Mouse (Mus musculus): ENCODE measurements around the gene Abl2.

DNA sequence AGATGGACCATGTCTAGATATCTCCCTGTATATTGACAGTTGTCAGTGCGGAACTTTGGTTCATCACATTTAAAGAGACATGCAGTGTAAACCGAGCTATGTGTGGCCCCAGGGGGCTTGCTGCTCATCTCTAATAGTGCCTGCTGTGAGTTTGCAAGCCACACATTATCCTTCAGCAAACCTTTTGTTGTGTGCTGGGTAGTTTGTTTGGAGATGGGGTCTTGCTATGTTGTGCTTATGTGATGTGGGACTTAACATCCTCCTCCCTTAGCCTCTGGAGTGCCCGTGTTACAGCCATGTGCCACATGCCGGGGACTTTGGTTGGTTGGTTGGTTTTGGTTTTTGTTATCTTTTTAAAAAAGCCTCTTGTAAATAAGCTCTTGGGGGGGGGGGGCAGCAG lies 59.2 kb downstream of the Abl2 start:
- TF ChIP-seq EP300 (IDR thresholded peaks at IDR 0.05; ENCODE audit: insufficient read depth, low read depth, low read length): no peak
- no peak for TF ChIP-seq CTCF (IDR thresholded peaks at IDR 0.05)
- no peak for TF ChIP-seq POLR2A (IDR thresholded peaks at IDR 0.05; ENCODE audit: insufficient read depth, low read depth, low read length)

Measured in heart, adult 2 months (tissue).